Mouse (Mus musculus): Measurements from ENCODE around the gene Gmds.
A peak's percentile ranks its signal among the peaks of the same experiment; 100 is the strongest.

The Gmds gene

DNA sequence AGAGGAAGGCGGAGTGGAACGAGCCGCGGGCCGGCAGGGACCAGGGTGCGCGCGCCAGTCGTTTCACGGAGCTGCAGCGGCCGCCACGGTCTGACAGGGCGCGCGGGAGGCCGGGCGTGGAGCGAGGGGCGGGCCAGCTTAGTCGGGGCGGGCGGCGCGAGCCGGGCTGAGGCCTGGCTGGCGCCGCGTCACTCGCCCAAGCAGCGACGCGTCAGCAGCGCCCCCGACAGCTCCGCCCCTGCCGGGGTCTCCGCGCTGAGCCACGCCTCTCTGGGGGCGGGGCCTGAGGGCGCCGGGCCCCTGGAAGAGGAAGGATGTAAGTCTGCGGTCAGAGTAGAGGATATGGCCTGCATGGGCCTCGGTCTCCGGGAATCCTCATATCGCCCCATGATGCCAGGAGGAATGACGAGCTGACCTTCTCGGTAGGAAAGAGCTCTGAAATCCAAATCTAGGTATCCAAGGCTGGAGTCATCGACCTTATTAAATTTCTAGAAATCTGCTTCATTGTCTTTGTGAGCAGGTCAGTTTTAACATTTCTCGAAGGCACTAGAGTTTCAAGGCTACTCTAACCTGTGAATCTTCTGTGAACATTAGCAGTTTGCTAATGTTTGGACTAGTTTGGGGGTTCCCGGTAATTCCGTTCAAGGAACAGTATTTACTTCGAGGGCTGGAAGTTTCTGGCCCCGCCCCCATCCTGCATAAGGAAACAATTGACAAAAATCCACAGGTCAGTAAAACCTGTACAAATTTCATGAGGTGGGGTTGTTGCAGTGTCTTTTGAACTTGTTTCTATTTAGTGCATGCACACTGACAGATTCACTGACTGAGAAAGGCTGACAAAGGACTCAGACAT is at the start of gene Gmds:
TSS of gene Gmds (minus strand) at position 228 of the 853 bp plus-strand sequence.
- DNase-seq (ENCODE audit: low spot score in 2 of 2), result peak; percentile 88 to 91

DNA sequence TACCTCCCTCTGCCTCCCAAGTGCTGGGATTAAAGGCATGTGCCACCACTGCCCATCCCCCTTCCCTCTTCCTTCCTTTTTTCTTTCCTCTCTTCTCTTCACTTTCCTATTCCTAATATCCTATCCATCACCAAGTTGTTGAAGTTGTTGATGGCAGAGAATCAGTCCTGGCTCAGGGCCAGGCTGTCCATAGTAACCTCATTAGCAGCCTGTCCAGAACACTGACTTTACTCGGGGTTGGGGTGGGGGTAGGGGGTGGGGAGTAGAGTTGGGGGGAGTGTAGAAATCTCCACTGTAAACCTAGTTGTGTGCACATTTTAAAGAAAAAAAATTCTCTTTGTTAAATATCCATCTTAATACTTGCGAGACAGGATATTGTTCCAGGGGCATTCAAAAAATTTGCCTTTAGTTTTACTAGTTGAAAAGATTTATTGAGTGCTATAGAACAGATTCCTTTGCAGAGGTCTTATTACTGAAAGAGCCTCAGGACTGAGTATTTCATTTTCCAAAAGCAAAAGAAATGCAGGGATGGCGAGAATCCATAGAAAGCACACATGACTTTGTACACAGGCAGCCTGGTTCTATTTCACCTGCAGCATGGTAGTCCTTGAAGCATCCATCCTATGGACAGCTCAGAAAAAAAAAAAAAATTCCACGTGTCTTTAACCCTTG is 47.0 kb upstream of the Gmds start:
- no peak for DNase-seq (ENCODE audit: low spot score in 2 of 2)

- no peak for DNase-seq (ENCODE audit: low spot score in 2 of 2)
Observed at GRCm38 (mm10) chr13:32382227-32383010, 43.9 kb upstream of the Gmds start.

- DNase-seq (ENCODE audit: low spot score in 2 of 2), result no peak
Observed at GRCm38 (mm10) chr13:32378634-32379033, 40.1 kb upstream of the Gmds start.

DNA sequence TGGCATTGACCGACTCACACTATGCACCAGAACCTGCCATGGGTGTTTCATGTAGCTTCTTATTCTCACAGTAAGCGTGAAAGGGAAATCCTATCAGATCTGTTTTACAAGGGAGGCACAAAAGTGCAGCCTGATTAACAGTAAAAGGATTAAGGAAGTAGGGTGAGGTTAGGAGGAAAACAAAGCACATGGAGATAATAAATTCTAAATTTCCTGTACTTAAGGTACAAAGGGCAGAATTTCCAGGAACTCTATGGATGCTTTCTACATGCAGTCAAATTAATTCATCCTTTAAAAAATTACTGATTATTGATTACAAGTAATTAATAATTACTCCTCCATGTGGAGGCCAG is 34.0 kb upstream of the Gmds start:
- no peak for DNase-seq (ENCODE audit: low spot score in 2 of 2)

DNA sequence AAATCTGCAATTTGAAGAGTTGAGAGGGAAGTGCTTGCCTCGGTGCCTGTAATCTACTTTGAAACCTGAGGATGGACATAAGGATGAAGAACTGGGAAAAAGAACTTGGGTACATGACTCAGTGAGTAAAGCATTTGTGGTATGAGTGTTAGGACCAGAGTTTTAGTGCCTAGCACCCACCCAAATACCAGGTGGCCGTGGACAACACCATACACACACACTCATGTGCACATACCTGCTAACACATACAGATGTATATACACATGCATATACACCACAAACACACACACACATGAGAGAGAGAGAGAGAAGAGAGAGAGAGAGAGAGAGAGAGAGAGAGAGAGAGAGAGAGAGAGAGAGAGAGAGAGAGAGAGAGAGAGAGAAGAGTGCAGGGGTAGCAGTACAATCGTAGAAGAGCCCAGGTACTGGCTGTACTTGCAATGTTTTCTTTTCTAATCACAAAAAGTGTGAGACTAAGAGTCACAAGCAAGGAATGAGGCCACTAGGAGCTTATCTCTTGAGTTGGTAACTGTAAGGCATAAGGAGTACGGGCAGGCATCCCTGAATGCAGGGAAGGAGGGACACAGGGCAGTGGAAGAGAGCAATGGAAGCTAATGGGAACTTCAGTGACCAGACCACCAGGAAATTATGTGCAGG is 33.5 kb upstream of the Gmds start:
- no peak for DNase-seq (ENCODE audit: low spot score in 2 of 2)

GRCm38 (mm10) chr13:32370751-32371150 is 32.2 kb upstream of the Gmds start:
- DNase-seq (ENCODE audit: low spot score in 2 of 2), result no peak

- DNase-seq (ENCODE audit: low spot score in 2 of 2), result no peak
Observed at GRCm38 (mm10) chr13:32370135-32370534, 31.6 kb upstream of the Gmds start.

GRCm38 (mm10) chr13:32337735-32338512 is 616 bp downstream of the Gmds start:
- no peak for DNase-seq (ENCODE audit: low spot score in 2 of 2)

- no peak for DNase-seq (ENCODE audit: low spot score in 2 of 2)
Observed at GRCm38 (mm10) chr13:32318309-32318708, 20.2 kb downstream of the Gmds start.

GRCm38 (mm10) chr13:32317354-32317753 is 21.2 kb downstream of the Gmds start:
- no peak for DNase-seq (ENCODE audit: low spot score in 2 of 2)

GRCm38 (mm10) chr13:32312663-32313062 is 25.9 kb downstream of the Gmds start:
- DNase-seq (ENCODE audit: low spot score in 2 of 2), result peak; percentile 44 to 61

DNA sequence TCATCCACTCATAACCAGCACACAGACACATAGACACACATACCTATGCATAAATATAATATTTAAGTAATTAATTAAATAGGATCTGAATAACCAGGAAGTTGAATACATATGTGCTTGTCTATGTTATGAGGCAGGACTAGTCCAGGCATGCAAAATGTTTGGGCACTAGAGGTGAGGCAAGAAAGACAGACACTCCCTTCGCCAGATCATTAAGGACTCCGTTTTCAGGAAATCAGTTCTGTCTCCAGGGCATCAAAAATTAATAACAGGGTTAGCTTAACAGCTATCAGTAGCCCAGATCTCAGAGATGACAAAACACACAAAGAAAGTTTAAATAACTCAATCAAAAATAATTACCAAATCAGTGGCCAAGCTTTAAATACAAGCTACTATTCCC is 27.1 kb downstream of the Gmds start:
- no peak for DNase-seq (ENCODE audit: low spot score in 2 of 2)

- no peak for DNase-seq (ENCODE audit: low spot score in 2 of 2)
Observed at GRCm38 (mm10) chr13:32298456-32298855, 40.1 kb downstream of the Gmds start.

DNA sequence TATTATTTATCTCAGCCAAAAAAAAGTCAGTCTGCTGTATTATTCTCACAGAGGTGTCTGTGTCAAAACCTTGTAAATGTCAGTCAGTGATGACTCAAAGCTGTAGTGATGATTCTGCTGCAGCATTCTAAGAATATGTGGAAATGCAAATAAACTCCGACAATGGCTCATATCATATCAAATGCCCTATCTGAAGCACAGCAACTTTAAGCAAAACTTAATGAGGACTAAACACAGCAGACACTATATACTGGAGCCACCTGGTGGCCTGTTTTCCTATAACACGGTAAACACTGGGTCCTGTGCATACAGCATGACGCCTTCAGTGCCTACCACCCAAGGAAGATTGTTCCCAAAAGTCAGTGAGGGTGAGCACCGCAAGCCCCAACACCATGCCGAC is 41.1 kb downstream of the Gmds start:
- no peak for DNase-seq (ENCODE audit: low spot score in 2 of 2)

DNA sequence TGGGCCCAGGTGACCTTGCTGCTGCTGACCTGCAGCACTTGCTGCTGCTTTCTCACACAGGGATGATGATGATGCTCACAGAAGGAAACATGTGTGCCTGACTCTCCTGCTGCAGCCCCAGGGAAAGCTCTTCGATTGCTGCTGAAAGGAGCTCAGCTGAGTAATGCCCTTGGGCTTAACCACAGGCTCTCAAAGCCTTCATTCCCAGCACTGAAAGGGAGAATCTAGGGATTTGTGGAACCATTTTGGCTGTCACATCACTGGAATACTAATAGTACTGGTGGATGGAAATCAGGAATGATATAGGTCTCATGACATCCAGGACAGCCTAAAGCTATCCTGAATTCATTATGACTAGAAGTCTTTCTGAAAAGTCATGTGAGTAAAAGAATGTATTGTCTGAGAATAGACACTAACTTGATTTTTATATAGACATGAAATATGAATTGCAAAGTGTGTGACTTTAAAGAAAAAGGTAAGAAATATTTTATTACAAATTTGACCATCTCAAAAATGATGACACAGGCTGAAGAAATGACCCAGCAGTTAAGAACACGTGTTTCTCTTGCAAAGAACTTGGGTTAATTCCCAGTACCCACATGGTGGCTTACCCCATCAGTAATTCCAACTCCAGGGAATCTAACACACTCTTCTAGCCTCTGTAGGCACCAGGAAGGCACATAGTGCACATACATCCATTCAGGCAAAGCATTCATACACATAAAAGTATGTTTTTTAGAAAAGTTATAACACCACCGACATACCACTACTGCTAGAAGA is 43.9 kb downstream of the Gmds start:
- no peak for DNase-seq (ENCODE audit: low spot score in 2 of 2)

DNA sequence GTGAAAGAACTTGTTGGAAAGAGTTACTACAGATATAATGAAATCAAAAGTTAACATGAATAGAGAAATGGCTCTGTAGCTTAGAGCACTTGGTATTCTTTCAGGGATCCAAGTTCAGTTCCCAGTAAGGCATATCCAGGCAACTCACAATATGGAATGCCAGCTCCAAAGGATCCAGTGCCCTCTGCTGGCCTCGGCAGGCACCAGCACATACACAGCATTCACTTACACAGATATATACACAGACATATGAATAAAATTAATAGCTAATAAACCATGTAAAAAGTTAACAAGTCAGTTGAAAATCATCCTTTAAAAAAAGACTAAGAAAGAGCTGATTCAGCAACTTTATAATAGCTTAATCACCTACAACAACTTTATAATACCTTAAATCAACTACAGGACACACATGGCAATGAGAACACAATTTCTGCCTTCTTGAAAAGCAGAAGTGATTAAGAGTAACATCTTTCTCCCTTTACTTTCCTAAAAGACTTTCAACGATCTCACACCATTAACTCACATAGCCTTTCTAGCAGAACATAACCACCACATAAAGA is 65.5 kb downstream of the Gmds start:
- no peak for DNase-seq (ENCODE audit: low spot score in 2 of 2)

DNA sequence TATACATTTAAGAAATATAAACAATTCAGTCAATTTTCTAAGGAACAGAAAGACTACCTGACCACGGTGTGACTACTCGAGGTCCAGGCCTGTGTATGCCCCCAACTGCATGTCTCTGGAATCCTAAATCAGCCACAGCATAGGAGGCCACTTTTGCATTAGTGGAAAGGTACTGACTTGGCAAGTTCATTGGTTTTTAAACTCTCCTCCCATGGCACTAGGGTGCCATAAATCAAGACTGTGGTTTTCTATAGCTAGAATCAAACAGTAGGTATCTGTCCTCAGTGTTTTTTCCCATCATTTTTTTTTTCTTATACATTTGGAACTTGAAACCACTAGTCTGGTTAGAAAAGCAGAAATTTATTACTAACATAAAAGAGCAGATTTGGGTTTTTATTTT is 68.8 kb downstream of the Gmds start:
- DNase-seq (ENCODE audit: low spot score in 2 of 2), result no peak

- no peak for DNase-seq (ENCODE audit: low spot score in 2 of 2)
Observed at GRCm38 (mm10) chr13:32269261-32269660, 69.3 kb downstream of the Gmds start.

DNA sequence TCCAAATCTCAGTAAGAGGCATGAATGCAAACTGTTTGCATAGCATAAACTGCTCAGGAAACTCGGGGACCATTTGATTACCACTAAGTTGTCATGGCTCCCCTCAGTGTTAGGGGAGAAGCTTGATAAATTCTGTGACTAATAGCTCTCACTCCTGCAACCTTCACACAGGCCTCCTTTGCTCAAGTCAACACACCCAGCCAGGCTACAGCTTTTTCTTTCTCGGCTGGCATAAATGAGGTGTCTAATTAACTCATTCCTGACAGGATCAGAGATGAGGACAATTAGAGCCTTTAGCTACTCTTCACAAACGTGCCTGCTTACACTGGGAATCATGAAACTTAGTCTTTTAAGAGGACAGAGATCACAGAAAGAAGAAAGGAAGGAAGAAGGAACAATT is 70.3 kb downstream of the Gmds start:
- no peak for DNase-seq (ENCODE audit: low spot score in 2 of 2)

Data from spleen, postnatal 4 days (tissue).